Mouse (Mus musculus): Measurements from ENCODE around the gene Neurl3. TPM values are rescaled to one million over a fixed set of nuclear protein-coding genes. Genes with fewer than 3 reads are reported as not detected.

The Neurl3 gene
- total and polyA plus RNA-seq, 2 experiments: 3.3 to 5.3 TPM

DNA sequence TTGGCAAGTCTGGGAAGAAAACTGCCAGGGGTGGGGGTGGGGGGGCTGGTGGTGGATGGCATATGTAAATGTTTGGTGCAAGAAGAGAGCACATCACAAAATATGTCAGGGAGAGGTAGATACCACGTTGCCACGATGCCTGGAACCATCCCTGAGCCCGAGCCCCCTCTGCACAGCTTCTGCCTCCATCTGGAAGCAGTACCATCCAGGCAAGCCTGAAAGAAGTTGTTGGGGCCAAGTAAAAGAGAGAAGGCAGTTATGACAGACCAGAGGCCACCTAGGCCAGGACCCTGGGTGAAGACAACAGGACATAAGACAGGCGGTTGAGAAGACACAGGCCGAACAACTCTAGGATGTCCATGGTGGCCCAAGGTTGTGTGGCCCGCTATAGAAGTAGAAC is 26.0 kb upstream of the Neurl3 start:
- Histone ChIP-seq H3K36me3 (ENCODE audit: control insufficient read depth, insufficient read depth, low read length) (no peaks in the 10 kb centered on the region), H3K9ac (ENCODE audit: low read depth, low read length) (no peak overlapping the region), H3K27me3 (ENCODE audit: control insufficient read depth, insufficient read depth, low read length) (no peaks in the 10 kb centered on the region), H3K79me2 (ENCODE audit: control insufficient read depth, insufficient read depth, low read length) (no peaks in the 10 kb centered on the region), H3K4me3 (ENCODE audit: insufficient read depth, low read depth, low read length) (no peak overlapping the region), H3K4me1 (ENCODE audit: control insufficient read depth, insufficient read depth, low read length) (peaks cover 2% of the 10 kb centered on the region), H3K27ac (replicated peaks; ENCODE audit: insufficient read depth, low read depth, low read length) (no peak overlapping the region)
- DNase-seq (ENCODE audit: extremely low read depth, low read depth, low spot score): no peak
- WGBS: 88% methylated on average over 6 of the region's 6 CpGs
- no peak for TF ChIP-seq POLR2A (IDR thresholded peaks at IDR 0.05; ENCODE audit: extremely low read depth, insufficient read depth, low read length)
- TF ChIP-seq CTCF (IDR thresholded peaks at IDR 0.05; ENCODE audit: low read depth, low read length): no peak

DNA sequence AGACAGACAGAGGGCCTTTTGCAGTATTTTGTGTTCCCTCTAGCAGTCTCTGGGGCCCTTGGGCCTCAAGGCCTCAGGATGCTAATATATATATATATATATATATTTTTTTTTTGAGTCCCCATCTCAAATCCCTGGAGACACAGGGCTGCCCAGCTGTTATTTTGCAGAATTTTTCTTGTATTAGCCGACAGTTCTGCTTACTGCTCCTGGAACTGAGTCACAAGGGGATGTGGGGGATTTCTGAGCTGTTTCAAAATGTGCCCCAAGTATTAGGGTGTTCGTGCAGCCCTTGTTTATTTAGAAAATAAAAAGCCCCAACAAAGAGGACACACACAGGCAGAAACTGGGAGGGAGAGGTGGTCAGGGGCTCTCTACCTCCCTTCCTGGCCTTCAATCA is 25.2 kb upstream of the Neurl3 start:
- Histone ChIP-seq H3K9ac (ENCODE audit: low read depth, low read length) (no peak overlapping the region), H3K4me3 (ENCODE audit: insufficient read depth, low read depth, low read length) (no peak overlapping the region), H3K4me1 (ENCODE audit: control insufficient read depth, insufficient read depth, low read length) (peaks cover 2% of the 10 kb centered on the region), H3K27me3 (ENCODE audit: control insufficient read depth, insufficient read depth, low read length) (no peaks in the 10 kb centered on the region), H3K79me2 (ENCODE audit: control insufficient read depth, insufficient read depth, low read length) (no peaks in the 10 kb centered on the region), H3K36me3 (ENCODE audit: control insufficient read depth, insufficient read depth, low read length) (no peaks in the 10 kb centered on the region), H3K27ac (replicated peaks; ENCODE audit: insufficient read depth, low read depth, low read length) (no peak overlapping the region)
- TF ChIP-seq CTCF (IDR thresholded peaks at IDR 0.05; ENCODE audit: low read depth, low read length) (no peak), POLR2A (IDR thresholded peaks at IDR 0.05; ENCODE audit: extremely low read depth, insufficient read depth, low read length) (no peak)
- 81% methylated on average over 2 of the region's 2 CpGs for WGBS
- no peak for DNase-seq (ENCODE audit: extremely low read depth, low read depth, low spot score)

DNA sequence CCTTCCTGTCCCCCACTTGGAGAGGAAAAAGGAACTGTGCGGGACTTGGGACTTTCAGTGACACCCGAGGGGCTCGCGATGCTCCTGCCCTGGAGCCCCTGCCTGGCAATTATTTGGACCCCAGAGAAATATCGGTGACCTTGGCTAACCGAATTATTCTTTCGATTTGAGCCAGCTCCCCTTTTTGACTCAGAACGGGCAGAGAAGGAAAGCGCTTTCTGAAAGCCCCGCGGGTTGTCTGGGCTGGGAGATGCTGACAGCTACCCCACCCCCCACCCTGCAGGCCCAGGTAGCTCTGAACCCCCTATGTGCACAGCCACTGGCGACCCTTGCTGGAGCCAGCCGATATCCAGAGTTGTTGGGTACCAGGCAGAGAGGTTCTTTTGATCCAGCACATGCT is 24.6 kb upstream of the Neurl3 start:
- no peak overlapping the region for H3K9ac ChIP-seq (ENCODE audit: low read depth, low read length)
- no peak for TF ChIP-seq CTCF (IDR thresholded peaks at IDR 0.05; ENCODE audit: low read depth, low read length)
- TF ChIP-seq POLR2A (IDR thresholded peaks at IDR 0.05; ENCODE audit: extremely low read depth, insufficient read depth, low read length): no peak
- H3K4me1 ChIP-seq (ENCODE audit: control insufficient read depth, insufficient read depth, low read length): peaks cover 2% of the 10 kb centered on the region
- H3K36me3 ChIP-seq (ENCODE audit: control insufficient read depth, insufficient read depth, low read length): no peaks in the 10 kb centered on the region
- 45% methylated on average over 13 of the region's 13 CpGs for WGBS
- DNase-seq (ENCODE audit: extremely low read depth, low read depth, low spot score): no peak
- no peak overlapping the region for H3K4me3 ChIP-seq (ENCODE audit: insufficient read depth, low read depth, low read length)
- H3K27ac ChIP-seq (replicated peaks; ENCODE audit: insufficient read depth, low read depth, low read length): no peak overlapping the region
- no peaks in the 10 kb centered on the region for H3K79me2 ChIP-seq (ENCODE audit: control insufficient read depth, insufficient read depth, low read length)
- no peaks in the 10 kb centered on the region for H3K27me3 ChIP-seq (ENCODE audit: control insufficient read depth, insufficient read depth, low read length)

GRCm38 (mm10) chr1:36298107-36298506 is 23.6 kb upstream of the Neurl3 start:
- WGBS: 73% methylated on average over 4 of the region's 4 CpGs
- TF ChIP-seq CTCF (IDR thresholded peaks at IDR 0.05; ENCODE audit: low read depth, low read length): no peak
- TF ChIP-seq POLR2A (IDR thresholded peaks at IDR 0.05; ENCODE audit: extremely low read depth, insufficient read depth, low read length): no peak
- H3K79me2 ChIP-seq (ENCODE audit: control insufficient read depth, insufficient read depth, low read length): no peaks in the 10 kb centered on the region
- DNase-seq (ENCODE audit: extremely low read depth, low read depth, low spot score): no peak
- H3K36me3 ChIP-seq (ENCODE audit: control insufficient read depth, insufficient read depth, low read length): no peaks in the 10 kb centered on the region
- H3K9ac ChIP-seq (ENCODE audit: low read depth, low read length): no peak overlapping the region
- H3K27ac ChIP-seq (replicated peaks; ENCODE audit: insufficient read depth, low read depth, low read length): no peak overlapping the region
- H3K4me3 ChIP-seq (ENCODE audit: insufficient read depth, low read depth, low read length): no peak overlapping the region
- H3K4me1 ChIP-seq (ENCODE audit: control insufficient read depth, insufficient read depth, low read length): peaks cover 2% of the 10 kb centered on the region
- H3K27me3 ChIP-seq (ENCODE audit: control insufficient read depth, insufficient read depth, low read length): no peaks in the 10 kb centered on the region

DNA sequence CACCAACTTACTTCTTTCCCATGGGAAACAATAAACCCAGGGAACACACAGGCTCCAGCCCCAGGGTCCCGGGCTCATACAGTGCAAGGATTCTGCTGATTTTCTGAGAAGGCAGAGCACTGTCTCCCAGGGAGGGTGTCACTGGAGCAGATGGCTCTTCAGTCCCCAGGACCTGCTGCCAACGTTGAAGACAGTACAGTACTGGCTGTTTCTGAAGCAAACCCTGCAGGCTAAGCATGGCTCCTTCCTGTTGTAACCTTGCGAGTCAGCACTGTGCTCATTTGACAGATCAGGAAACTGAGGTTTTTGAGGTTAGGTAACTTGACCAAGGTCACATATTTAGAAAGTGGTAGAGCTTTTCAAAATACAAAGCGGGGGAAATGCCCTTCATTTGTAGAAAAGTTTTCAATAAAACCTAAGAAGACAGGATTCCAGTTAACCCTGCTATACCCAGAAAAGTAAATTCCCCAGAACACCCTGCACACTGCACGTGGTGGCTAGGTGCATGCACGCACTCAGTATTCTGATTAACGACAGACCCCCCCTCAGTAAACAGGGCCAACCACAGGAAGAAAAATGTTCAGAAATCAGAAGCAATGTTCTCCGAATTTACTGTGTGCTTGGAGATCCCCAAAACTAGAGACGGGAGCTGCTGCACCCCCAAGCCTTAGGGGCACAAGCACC is 22.1 kb upstream of the Neurl3 start:
- Histone ChIP-seq H3K36me3 (ENCODE audit: control insufficient read depth, insufficient read depth, low read length) (no peaks in the 10 kb centered on the region), H3K27ac (replicated peaks; ENCODE audit: insufficient read depth, low read depth, low read length) (no peak overlapping the region), H3K79me2 (ENCODE audit: control insufficient read depth, insufficient read depth, low read length) (no peaks in the 10 kb centered on the region), H3K27me3 (ENCODE audit: control insufficient read depth, insufficient read depth, low read length) (no peaks in the 10 kb centered on the region), H3K4me3 (ENCODE audit: insufficient read depth, low read depth, low read length) (no peak overlapping the region), H3K9ac (ENCODE audit: low read depth, low read length) (no peak overlapping the region), H3K4me1 (ENCODE audit: control insufficient read depth, insufficient read depth, low read length) (no peaks in the 10 kb centered on the region)
- 56% methylated on average over 9 of the region's 9 CpGs for WGBS
- TF ChIP-seq CTCF (IDR thresholded peaks at IDR 0.05; ENCODE audit: low read depth, low read length) (no peak), POLR2A (IDR thresholded peaks at IDR 0.05; ENCODE audit: extremely low read depth, insufficient read depth, low read length) (no peak)
- no peak for DNase-seq (ENCODE audit: extremely low read depth, low read depth, low spot score)

- no peak overlapping the region for H3K27ac ChIP-seq (replicated peaks; ENCODE audit: insufficient read depth, low read depth, low read length)
- no peaks in the 10 kb centered on the region for H3K79me2 ChIP-seq (ENCODE audit: control insufficient read depth, insufficient read depth, low read length)
- TF ChIP-seq CTCF (IDR thresholded peaks at IDR 0.05; ENCODE audit: low read depth, low read length) (no peak), POLR2A (IDR thresholded peaks at IDR 0.05; ENCODE audit: extremely low read depth, insufficient read depth, low read length) (no peak)
- H3K4me1 ChIP-seq (ENCODE audit: control insufficient read depth, insufficient read depth, low read length): no peaks in the 10 kb centered on the region
- WGBS: 83% methylated on average over 3 of the region's 3 CpGs
- no peaks in the 10 kb centered on the region for H3K36me3 ChIP-seq (ENCODE audit: control insufficient read depth, insufficient read depth, low read length)
- H3K4me3 ChIP-seq (ENCODE audit: insufficient read depth, low read depth, low read length): no peak overlapping the region
- H3K27me3 ChIP-seq (ENCODE audit: control insufficient read depth, insufficient read depth, low read length): no peaks in the 10 kb centered on the region
- DNase-seq (ENCODE audit: extremely low read depth, low read depth, low spot score): no peak
- H3K9ac ChIP-seq (ENCODE audit: low read depth, low read length): no peak overlapping the region
These were observed 19.9 kb upstream of the Neurl3 start for GRCm38 (mm10) chr1:36294402-36294801.
